Mouse (Mus musculus) lung, postnatal 25 days (tissue): Measurements from ENCODE around the gene Olfr370.
A peak's percentile ranks its signal among the peaks of the same experiment; 100 is the strongest.

Experiments used
- DNase-seq: peaks from one replicate; pipeline ENCODE4 v3.0.0; 2022; ENCODE audit warnings: low spot score

The Olfr370 gene

DNA sequence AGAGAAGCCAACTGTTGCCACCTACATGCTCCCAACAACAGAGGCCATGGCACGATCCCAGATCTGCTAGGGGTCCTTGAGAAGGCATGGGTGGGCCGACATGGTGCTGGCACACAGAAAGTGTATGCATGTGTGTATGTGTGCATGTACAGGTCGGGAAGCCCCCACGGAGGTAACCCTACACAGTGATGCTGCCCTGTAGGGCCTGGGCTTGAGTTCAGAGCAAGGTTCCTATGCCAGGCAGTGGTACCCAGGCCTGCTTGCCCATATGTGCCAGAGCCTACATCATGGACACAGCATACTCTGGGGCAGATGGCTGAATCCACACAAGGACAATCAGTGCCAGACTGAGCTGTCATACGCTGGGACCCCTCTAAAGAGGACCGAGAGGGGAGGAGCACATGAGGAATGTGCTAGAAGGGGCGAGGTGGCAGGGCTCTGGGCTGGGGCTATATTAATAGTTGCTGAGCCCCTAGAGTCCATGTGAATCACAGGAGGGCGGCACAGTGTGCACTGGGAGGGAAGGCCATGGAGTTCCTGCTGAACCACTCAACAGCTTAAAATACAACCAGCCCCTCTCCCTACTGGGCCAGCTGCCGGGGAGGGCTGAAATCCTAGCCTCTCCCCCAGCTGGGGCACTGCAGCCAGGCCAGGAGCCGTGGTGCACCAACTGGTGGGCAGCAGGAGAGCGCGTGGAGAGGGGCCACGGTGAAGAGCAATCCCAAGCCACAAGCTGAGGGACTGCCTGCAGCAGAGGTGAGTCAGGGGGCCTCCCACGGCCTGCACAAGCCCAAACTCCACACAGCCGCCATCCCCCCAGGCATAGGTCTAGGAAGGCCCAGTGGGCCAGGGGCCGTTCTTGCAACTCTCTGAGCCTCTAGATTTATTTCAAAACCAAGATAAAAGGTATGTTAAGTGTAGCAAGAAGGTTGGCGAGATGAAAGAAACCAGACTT lies 40.3 kb downstream of the Olfr370 start:
- DNase-seq: no peak

DNA sequence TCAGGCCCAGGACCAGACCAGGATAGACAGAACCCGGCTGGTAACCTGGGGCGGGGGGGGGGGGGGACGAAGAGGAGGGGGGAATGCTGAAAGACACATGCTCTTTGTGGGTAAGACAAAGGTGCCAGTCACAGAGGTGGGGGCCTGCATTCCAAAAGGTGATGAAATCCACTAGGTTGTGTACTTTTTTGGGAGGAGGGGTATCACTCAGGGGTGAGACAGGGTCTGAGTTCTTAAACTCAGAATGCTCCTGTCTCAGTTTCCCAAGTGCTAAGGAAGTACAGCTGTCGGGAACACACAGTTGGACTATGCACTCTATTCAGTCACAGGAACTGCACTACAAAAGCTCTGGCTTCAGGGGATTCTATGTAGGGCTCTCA lies 40.9 kb downstream of the Olfr370 start:
- DNase-seq: no peak

DNA sequence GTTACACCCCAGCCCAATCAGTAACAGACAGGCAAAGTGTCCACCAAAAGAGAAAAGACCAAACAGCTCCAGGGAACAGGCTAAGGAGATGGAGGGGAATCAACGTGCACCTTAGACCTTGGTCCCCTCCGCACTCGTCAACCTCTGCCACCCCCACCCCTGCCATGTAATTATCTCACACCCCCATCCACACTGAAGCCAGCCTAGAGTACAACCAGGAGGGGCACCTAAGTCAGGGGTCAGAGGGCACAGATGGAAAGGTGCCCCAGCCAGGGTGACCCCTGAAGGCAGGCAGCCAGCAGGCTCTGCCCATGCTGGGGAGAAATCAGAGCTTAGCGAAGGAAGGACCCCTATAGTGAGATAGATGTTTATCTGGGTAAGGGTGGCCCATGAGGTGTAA lies 41.3 kb downstream of the Olfr370 start:
- DNase-seq: no peak

DNA sequence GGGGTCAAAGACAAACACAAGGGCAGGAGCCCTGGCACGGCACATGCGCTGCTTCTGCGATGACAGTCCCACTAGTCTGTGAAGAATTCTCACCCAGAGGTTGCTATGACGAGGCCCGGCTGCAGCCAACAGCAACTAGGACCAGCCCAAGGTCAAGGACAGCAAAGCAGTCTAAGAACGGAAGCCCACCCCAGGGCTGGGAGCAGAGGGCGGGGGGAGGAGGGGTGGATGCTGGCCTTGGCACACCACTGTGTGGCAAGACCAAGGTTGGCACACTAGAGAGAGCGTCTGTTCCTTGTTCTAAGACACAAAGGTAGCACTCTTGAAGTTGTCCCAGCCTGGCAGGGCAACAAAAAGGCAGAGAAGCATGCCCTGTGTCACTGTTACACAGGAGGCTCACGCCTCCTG lies 41.8 kb downstream of the Olfr370 start:
- DNase-seq: no peak

DNA sequence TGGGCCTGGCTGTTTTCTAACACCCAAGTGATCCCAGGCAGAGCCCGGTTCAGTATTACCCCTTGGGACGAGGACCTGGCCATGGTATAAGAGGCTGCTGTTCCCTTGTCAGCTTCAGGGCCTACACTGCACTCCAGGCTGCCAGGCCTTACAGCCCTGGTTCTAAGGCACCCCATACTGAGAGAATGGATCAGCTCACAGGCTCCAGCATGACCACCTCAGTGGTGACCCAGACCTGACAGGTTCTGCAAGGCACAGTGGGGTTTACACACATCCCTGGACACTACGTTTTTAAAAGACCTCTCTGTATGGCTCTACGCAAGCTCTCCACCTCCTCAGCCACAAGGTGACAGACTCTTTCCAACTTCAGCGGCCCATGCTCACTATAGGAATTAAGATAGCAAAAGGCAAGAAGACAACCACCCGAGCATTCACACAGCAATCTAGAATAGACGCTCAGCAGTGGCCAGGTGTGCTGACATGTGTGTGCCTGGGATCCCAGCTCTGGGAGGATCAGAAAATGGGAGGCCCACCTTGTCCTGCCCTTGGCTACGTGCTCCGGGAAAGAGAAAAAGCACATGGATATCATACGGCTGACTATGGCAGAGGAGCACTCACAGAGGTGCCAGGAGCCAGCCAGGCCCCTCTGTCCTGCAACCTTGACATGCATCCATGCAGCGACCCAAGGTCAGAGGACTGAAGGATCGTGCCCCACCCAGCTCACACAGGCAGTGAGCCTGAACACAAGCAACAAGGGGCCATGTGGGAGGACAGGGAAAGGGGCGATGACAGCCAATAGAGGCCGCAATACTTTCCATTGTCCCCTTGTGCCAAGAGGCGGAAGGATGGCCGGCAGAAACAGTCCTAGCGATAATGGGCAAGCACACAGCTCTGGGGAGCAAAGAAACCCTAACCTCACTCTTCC lies 42.8 kb downstream of the Olfr370 start:
- DNase-seq: no peak

DNA sequence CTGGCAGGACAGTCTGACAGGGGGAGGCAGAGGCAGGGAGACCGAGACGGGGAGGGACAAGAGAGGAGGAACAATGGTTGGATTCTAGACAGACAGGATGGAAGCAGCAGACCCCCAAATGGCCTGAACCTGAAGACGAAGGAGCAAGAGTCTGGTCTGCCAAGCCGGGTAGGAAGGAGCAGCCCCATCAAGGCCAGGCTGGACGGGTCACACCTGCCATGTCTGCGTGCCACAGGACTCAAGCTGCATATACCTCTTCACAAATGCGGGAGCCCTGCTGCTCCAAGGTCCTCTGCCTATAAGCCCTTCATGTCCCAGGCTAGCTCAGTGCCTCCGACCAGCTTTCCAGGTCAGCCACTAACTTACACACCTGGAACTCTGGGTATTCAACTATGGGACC lies 44.1 kb downstream of the Olfr370 start:
- DNase-seq: no peak

DNA sequence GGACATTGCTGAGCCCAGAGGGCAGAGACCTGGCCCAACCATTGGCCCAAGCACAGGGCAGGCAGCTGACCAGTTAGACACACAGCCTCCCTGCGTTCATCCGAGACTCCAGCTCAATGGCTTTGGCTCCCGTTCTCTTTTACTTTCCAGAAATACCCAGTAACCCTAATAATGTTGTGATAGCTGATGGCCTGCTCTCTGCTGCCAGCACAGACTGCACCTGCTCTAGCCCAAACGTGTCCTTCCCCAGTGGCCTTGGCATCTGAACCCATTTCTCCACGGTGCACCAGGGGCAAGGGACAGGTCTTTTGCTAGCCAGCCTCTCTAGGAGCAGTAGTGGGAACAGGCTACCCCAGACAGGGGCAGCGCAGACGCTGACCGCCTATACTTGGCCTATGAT lies 45.2 kb downstream of the Olfr370 start:
- DNase-seq: no peak

DNA sequence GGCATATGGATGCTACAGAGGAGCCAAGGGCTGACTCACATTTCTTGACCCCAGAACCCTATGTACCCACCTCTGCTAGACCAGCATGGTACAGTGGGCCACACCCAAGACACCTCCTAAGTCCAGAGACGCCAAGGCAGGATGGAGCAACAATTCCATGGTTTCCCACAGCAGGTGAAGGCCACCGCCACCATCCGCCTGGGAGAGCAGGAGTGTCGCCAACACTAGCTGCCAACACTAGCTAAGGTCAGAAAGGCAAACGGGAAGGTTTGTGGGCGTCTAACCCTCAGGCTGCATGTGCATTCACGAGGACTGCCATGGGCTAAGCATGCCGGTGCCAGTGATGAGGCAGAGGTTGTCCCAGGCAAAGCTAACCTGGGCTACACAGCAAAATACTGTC lies 46.6 kb downstream of the Olfr370 start:
- no peak for DNase-seq

DNA sequence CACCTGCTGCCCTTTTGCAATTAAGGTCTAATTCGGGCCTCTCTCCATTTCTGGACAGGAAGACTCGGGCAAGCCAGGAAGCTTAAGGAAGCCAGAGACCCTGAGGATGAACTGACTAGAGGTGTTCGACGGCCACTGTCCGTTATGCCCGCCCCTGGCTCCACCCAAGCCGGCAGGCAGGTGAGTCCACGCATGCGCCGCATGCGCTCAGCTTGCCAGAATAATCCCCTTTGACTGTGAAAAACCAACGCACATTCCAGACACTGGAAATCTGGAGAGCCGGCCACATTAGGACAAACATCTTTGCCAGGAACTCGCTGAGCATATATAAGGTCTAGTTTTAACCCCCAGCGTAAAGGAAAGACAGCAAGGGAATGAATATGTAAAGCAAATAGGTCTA lies 47.7 kb downstream of the Olfr370 start:
- no peak for DNase-seq

DNA sequence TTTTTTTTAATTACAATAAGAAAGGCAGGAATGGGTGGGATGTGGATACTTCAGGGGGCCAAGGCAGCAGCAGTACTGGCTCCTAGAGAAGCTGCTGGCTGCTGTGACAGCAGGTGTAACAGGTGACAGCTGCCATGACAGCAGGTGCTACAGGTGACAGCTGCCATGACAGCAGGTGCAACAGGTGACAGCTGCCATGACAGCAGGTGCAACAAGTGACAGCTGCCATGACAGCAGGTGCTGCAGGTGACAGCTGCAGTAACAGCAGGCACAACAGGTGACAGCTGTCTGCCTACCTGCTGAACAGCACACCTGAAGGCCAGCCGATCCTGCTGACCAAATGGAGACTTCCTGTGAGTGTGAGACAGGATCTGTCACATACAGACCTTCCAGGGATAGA lies 49.2 kb downstream of the Olfr370 start:
- no peak for DNase-seq

DNA sequence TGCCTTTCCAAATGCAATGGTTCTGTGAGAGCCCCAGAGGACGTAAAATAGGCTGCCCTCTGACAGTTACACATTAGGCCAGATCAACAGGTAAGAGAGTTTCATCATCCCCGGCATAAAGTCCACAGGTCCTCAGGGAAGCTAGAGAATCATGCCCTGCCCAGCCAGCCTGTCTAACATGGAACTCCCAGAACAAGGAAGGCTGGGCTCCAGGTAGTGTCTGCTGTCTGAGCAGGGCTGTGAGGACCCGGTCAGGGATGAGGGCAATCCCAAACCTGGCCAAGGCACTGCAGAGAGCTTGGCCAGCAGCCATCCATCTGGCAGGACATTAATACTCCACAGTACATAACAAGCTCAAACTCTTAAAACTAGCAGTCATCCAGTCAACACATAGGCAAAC lies 49.8 kb downstream of the Olfr370 start:
- no peak for DNase-seq

DNA sequence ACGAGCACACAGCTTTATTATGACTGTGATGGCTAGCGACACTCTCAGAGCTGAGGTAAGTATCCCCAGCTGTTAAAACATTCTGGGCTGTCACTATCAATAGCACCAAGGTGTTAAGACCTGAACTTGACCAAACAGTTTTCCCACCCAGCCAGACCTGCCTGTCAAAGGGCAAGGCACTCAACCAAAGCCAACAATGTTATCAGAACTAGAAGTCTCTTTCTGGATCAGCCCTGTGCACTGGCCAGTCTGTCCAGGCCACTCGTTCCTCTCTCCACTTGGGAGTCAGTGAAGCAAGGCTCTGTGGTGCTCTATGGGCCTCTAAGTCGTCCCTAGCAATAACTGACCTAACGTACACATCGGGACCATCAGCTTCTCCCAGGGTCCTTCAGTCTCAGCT lies 52.1 kb downstream of the Olfr370 start:
- no peak for DNase-seq

DNA sequence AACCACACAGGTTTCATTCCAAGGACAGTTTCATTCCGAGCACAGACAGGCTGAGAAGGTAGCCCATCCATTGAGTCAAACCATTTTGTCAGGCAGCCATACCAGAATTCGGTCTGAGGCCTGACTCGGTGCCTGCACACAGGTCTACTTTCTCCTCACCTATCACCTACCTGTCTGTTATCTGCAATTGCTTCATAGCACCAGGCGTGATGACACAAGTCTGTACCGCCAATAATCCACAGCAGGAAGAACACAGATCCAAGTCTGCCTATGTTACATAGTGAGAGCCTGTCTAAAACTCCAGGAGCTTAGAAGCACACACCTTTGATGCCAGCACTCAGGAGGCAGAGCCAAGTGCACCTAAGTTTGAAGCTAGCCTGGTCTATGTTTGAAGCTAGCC lies 53.3 kb downstream of the Olfr370 start:
- no peak for DNase-seq

DNA sequence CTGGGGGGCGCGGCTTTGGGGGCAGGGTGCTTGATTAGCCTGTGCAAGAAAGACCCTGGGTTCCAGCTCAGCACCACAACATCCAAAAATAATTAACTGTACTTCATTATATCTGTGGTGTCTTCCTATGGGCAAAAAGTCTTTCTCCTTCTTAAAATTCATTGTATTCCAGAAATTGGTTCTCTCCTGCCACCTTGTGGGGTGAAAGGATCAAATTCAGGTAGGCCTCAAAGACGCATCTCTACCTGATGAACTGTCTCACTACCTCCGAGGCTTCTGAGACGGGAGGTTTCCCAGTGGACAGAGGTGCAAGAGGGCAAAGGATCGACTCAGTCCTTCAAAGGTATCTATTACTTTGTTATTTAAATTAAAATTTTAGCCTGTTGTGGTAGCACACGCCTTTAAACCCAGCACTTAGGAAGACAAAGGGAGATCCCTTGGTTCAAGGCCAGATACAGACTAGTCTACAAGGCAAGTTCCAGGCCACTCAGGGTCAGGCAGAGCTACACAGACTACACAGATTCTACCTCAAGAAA lies 55.0 kb downstream of the Olfr370 start:
- no peak for DNase-seq

DNA sequence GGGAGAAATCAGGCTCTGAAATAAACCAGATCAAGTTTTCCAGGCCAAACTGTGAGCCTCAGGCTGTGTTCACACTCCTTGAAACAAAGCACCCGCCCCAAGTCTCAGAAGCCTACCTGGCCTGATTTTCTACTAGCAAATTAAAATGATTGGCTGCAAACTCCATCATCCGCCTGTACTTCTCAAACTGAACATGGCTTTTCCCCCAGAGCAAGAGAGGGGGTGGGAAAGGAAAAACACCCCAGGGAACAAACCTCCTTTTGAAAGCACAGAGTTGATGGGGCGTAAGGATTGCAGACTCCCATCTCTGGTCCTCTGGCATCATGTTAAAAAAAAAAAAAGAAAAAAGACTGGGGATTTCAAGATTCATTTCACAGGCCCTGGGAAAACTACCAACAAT lies 57.1 kb downstream of the Olfr370 start:
- DNase-seq: no peak

DNA sequence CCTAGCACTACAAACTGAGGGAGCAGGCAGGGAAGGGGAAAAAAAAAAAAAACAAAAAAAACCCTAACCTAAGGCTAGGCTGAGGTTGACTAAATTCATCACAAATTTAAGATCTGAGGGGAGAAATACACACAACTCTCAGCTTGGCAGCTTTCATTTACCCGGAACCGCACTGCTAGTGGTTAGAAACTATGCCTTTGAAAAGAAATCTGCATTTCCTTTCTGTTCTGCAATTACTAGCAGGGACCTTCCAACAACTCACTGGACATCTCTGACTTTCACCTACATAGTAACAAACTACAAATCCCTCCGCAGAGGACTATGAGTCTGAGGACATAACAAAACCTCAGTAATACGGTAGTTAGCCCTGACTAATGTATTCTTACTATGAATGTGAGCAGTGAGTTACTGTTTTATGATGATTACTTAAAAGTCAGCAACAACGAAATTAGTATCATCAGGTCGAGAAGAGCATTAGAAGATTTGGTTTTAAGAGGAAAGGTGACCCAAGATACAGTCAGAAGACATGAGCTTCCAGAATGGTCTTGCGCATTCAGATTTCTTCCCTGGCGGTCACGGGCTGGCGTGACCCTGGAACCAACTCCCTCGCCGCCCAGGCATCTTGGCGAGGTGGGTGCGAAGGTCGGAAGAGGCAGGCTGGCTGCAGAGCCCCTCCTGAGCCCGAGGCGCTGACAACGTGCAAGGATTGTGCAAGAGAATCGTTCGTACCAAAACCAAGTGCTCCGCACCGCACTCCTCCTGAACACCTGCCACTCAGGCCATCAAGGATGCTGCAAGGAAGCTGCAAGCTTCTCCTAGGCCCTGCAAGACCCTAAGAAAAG lies 58.0 kb downstream of the Olfr370 start:
- no peak for DNase-seq

DNA sequence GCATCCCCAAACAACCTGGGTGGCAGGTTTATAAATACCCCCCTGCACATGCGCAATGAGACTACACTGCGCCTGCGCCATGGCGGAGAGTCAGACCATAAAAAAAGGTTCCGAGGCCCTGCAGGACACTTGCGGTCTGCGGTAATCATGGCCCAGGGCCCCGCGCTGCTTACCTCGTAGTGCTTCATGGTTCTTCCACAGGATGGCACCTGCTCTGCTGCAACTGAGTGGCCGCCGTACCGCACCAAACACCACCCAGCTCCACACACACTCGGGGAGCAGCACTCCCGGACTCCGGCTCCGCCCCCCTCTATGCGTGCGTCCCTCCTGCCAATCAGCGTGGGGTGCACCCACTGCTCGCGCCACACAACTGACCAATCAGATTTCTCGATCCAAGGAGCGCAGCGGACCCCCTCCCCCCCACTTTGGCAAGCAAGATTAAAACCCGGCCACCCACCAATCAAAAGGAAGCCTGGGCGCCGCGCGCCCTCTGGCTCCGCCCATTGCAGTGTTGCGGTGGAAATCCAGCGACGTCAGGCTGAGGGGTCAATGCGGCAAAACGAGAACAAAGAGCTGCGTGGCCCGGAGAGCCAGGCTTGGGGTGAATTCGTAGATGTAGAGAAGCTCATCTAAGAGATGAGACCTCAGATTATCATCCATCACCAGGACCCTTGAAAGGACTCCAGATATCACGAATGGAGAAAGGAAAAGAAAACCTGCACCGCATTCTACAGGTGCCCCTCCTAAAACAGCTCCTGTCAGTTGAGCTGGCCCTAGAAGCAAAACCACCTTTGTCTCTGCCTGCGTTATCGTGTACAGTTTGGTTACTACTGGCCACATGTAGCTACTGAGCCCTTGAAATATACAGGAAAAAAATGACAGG lies 58.8 kb downstream of the Olfr370 start:
- peak; percentile 98 for DNase-seq
